Mouse (Mus musculus): Measurements from ENCODE around the gene Tbc1d1.

Tbc1d1 gene

DNA sequence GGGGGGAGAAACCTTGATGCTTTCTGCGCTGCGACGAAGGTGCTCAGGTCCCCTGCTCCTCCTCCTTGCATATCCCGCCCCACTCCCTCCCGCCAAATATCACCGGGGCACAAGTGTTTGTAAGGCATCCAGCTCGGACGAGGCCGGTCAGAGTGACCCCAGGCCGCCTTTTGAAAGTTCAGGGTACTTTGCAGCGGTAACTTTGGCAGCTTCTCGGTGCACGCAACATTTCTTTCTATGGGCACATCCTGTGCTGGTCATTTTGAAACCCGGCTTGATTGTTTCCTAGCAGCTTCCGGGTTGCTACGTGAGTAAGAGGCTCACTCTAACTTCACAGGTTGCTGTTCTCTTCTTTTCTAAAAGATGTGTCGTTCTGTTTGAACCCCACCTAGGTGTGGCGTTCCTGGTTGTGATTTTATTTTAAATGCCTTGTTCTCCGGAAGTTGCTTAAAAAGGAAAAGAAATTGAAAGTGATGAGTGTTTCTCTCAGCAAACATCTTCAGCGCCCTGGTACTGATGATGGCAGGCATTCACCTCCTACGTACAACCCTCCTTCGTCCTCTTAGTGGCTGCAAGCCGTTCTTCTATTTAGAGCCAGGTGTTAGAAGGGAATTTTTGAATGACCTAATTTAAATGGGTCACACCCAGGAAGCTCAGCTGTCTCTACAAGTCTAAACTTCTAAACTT is 4.7 kb downstream of the Tbc1d1 start:
- no peak for DNase-seq (ENCODE audit: low read depth, low spot score)

DNA sequence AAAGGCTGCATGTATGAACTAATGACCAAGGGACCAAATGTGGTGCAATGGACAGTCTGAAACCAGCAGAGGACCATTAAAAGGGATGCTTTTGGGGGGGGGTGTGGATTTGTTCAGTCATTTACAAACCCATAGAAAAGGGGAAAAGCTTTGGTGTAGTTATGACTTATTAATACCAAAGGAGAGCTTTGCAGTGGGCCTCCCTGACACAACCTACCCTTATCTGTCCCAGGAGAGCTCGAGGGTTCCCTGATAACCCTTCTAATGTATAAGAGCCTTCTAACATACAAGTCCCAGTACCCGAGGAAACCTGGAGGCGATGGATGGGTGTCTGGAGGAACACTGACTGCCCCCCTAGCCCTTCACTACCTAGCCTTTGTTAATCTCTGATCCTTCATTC is 5.8 kb downstream of the Tbc1d1 start:
- no peak for DNase-seq (ENCODE audit: low read depth, low spot score)

DNA sequence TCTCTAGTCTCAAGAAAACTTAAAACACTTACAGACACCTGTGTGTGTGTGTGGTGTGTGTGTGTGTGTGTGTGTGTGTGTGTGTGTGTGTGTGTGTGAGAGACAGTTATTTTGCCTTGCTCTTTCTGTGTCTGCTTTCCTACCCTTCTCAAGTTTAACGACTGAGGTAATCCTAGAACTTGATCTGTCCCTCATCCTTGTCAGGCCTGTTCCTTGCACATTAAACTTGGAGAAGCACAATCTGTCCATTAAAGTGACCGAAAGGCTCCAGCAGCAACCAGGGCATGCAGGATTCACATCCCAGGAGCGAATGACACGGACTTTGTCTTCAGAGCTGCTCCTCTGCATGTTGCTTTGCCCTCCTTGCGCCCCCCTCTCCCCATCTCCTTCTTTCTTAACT is 6.5 kb downstream of the Tbc1d1 start:
- DNase-seq (ENCODE audit: low read depth, low spot score), result no peak

DNA sequence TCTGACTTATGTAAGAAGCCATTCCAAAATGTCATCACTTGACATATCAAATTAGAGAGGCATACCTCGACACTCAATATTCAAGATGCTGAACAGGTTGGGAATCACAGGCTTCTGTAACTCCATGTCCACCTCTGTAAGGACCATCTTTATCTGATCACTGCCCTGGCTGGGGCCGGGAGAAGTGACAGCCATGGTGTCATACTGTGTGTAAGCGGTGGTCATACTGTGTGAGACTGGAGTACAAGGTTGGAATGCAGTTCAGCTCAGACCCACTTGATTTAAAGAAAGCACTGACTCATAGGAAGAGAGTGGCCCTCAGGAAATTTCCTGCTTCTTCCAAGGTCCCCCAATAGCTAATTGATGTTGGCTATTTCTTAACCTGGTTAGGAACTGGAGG is 8.3 kb downstream of the Tbc1d1 start:
- no peak for DNase-seq (ENCODE audit: low read depth, low spot score)

DNA sequence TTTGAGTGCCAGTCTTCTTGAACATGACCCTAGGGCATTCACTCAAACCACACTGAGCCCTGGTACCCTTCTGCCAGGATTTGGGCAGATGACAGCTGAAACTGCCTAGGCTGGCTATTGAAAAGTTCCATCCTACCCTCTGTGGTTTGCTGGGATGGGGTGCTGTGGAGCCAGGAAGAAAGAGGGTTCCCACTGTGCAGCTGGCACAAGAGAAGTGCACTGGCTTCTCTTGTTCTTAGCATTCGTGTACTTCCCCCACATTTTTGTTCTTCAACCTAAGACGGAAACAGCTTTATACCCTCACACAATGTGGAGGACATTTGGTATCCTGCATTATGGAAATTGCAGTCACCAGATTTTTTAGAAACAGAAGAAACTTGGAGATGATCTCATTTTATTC is 9.7 kb downstream of the Tbc1d1 start:
- DNase-seq (ENCODE audit: low read depth, low spot score), result no peak

DNA sequence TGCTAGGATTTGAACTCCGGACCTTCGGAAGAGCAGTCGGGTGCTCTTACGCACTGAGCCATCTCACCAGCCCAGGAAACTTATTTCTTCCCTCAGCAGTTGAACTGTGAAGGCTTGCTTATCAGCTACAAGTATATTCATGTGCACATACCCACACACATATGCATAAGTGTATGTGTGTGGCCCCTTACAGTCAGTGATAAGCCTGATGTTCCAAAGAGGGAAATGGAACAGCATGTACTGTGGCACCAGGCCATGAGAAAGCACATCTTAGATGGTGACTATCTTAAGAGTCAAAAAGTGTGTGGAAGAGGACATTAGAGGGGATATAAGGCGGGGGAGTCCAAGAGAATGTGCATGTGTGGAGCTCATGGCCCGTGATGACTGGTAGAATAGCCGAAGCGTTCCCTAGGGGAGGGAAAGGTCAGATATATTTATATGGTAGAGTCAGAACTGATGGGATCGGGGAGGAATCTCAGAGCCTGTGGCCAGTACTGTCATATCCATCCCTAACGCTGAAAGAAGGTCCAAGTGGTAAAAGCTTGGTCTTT is 13.0 kb downstream of the Tbc1d1 start:
- no peak for DNase-seq (ENCODE audit: low read depth, low spot score)

DNA sequence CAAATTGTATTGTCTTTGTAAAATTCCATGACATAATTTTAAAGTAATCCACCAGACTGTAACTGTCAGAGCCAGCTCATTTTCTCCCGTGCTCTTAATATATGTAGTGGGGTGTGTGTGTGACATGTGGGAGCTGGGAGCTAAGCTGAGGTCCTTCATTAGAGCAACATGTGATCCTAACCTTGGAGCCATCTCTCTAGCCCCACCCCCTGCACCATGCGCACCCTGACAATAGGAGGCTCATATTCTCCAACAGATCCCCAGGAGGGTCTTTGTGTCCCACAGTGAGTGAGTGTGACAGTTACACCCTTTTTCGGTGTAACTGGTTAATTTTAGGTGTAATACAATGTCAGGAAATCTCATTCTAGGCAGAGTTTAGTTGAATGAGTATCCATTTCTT is 16.8 kb downstream of the Tbc1d1 start:
- DNase-seq (ENCODE audit: low read depth, low spot score), result no peak

DNA sequence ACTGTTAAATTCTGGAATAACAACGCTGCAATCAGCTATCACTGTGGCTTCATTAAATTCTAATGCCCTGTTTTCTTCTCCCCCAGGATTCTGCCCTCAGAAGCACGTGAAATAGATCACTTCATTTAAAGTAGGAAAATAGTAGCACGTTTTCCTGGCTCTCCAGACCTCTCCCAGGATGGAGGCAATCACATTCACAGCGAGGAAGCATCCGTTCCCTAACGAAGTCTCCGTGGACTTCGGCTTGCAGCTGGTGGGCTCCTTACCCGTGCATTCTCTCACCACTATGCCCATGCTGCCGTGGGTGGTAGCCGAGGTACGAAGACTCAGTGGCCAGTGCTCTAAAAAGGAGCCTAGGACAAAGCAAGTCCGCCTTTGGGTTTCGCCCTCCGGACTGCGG is 17.2 kb downstream of the Tbc1d1 start:
- DNase-seq (ENCODE audit: low read depth, low spot score), result no peak

DNA sequence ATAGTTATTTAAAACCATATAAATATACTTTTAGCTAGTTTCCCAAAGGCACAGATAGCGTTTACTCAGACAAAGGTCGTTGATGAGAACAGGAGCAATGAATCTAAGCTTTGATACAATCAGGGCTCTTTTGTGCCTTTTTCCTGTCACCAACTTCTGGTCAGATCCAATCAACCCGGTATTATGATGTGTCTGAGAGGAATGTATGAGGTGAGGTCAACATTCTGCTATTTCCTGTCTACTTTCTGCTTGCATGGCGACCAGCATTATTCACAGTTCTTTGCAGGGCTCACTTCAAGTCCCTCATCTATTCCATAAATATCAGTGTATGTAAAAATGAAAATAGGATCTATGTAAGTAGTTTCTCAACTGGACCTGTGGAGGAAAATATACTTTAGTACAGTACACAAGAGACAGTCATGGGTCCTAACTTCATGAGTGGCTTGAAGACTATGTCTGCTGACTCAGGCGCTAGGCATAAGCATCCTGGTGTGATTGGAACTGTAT is 18.4 kb downstream of the Tbc1d1 start:
- DNase-seq (ENCODE audit: low read depth, low spot score), result no peak

DNA sequence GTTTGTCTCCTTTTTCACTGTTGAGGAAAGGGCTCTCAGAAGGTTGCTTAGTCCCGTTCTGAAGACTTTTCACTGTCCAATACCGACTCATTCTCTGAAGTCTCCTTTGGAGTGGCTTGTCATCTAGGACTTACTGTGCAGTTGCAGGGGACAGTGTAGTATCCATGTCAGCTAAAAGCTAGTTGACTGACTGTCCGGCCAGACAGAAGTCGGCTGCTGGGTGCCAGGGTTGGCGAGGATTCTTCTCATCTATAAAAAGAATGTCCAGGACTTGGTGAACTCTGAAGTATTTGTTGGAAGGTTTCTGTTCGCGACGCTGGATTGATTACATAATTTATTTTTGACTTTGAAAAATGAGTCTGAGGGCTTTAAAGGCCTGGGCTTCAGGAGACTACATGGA is 24.4 kb downstream of the Tbc1d1 start:
- DNase-seq (ENCODE audit: low read depth, low spot score), result no peak

DNA sequence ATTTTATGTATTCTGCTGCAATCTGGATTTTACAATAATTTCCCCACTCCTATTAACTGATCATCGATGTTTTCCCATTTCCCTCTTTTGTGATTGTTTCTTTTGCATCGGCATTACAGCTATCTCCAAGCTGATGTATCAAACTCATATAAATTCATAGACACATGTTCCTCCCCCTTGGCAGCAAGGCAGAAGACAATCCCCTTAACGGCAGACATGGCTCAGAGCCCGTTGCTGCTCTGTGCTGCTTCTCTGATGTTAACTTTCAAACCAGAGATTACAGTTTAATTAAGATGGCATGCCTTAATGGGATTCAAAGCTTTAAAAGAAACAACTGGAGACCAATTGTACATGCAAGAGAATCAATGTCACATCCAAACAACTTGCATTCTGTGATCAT is 27.6 kb downstream of the Tbc1d1 start:
- no peak for DNase-seq (ENCODE audit: low read depth, low spot score)

DNA sequence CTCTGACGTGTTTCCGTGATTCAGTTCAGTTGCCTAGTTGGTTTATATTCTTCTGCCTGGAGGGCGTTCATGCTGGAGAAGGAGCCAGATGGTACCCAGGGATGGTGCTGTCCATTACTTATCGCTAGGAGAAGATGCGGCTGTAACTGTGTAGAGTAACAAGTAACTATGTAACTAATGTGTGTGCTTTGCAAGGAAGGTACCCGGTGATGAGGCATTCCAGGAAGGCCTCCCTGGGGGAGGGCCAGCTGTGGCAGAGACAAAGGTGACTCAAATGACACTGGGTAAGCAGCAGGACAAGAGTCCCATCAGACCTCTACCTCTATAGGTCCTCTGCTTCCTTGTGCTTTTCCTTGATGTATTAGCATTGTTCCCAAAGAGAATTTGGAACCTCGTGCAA is 29.2 kb downstream of the Tbc1d1 start:
- DNase-seq (ENCODE audit: low read depth, low spot score), result no peak

DNA sequence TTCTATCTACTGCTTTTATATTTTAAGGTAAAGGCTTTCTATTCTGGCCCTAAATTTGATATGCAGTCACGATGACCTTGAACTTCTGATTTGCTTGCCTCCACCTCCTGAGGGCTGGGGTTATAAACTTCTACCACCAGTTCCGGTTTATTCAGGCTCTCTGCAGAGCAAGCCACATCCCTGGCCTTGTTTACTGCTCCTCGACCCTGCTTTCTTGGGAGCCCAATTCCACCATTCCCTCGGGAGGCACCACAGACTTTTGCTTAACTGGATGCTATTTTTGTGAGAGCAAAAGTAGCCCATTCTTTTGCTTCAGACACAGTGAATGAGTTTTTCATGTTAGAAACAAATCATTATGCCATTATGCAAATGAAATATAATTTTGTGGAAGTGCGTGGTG is 30.5 kb downstream of the Tbc1d1 start:
- DNase-seq (ENCODE audit: low read depth, low spot score), result no peak

DNA sequence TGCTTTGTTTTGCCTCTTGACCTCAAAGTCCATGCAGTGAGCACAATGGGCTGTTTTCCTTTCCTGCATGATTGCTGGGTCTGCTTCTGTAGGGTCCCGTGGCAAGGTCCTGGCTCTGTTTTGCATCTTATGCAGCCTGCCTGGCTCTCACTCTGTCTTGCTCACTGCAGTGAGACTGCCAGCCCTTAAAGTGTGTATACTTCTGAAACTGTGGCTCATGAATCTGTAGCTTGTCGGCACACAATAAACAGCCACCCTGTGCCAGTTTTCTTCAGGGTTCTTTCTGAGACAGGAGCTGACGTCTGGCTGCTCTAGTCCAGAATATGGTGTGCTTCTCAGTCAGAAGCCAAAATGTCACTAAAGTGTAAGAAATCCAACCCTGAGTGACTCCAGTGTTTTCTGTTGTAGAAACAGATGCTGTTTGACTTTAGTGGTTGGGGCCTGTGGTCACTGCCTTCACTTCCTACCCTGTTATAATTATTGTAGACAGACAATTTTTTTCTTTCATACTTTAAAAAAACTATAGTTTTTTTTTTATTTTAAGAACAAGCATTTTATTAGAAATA is 32.1 kb downstream of the Tbc1d1 start:
- DNase-seq (ENCODE audit: low read depth, low spot score), result no peak

DNA sequence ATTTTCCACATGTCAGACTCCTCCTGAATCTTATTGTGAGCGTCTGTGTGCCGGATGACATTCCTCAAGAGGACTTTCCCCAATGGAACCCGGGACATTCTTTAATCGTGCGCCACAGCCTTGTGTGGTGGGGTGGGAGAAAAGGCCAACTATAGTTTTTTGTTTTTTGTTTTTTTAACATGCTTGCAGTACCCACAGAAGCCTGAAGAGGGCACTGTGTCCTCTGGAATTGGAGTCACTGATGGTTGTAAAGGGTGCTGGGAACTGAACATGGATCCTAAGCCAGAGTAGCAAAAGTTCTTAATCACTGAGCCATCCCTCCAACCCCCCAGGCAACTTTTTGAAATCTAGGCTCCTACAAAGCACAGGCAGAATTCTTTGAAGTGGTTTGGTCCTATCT is 34.8 kb downstream of the Tbc1d1 start:
- DNase-seq (ENCODE audit: low read depth, low spot score), result no peak

DNA sequence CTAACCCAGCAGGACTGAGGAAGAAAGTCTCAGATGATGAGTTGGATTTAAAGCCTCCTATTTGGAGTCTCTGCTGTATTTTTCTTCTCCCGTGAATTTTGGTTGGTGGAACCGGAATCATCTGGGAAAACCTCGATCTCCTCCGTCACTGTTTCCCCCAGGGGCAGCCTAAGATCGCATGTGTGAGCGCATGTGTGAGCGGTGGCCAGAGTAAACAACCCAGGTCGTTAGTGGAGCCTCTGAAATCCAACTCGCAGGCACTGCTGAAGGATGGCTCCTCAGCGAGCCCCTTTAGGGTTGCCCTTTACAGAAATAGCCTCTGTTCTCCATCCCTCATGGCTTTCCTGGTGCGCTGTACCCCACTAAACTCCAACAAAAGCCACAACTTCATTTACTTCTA is 37.2 kb downstream of the Tbc1d1 start:
- DNase-seq (ENCODE audit: low read depth, low spot score), result no peak

DNA sequence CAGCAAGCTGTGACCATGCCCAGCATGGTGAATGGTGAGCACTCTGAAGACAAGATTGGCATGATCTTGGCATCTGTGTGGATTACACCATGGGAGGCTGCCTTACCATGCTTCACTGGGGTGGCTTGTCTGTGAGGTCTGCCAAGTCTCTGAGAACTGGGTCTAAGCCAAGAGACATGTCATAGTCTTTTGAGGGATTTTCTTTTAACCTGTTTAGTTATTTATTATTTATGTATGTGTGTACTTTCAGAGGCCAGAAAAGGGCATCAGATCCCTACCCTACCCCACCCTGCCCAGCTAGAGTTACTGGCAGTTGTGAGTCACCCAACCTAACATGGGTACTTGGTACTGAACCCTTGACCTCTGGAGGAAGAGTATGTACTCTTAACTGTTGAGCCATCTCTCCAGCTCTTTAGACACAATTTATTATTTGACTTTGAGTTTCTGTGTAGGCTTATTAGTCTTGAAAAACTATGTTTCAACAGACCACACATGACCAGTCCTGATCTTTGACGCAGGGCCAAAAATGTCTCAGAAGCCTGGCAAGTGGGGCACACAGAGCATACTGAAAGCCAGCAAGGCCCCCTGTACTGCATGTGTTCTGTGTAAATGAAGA is 40.3 kb downstream of the Tbc1d1 start:
- no peak for DNase-seq (ENCODE audit: low read depth, low spot score)

DNA sequence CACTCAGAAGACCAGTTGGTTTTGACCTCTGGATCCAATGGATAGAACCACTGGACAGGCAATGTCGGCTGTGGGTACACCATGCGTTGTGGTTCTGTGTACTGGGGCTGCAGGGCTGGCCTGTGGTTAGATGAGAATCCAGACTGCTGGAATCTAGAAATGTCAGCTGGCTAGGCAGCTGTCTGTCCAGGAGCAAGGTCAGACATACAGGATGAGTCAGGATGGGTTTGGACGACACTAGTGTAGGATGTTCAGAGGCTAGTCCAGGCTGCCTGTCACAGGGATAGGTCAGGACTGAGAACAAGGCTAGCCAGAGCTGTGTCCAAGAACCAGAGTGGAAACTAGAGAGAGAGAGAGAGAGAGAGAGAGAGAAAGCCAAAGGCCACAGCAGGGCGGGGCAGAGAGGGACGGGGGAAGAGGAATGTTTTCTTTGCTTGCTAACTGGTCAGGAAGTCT is 40.8 kb downstream of the Tbc1d1 start:
- DNase-seq (ENCODE audit: low read depth, low spot score), result no peak

DNA sequence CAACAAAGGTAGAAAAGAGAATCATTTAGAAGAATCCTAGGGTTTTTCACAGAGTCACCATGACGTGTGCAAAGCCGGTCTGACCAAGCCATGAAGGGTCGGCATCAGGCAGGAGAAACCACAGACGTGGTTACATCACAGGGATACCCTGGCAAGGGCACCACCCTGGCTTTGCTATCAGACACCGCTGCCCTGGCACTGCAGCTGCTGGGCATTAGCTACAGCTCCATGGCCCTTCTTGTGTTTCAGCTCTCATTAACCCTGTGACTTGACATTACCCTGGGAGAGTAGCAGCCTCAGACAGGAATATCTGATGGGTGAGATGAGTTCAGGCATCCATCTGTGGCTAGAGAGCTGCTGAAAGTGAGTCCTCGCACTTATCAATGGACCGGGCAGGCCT is 42.5 kb downstream of the Tbc1d1 start:
- no peak for DNase-seq (ENCODE audit: low read depth, low spot score)

DNA sequence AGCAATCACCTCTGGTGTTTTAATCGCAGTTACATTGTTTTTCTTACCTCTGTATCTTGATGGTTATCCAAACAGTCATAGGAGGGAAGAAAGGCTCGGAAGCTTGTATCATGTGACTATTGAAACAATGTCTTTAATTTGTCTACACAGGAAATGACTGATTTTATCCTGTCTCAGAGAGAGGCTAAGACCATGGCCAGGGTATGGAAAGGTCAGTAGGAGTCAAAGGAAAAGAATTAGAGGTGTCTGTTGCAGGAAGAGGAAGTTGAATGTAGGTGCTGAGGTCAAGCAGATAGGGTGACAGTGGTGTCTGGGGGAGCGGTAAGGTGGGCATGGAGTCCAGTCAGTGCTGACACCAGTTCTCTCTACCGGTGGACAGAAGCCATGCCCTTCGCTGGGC is 45.0 kb downstream of the Tbc1d1 start:
- DNase-seq (ENCODE audit: low read depth, low spot score), result no peak

DNA sequence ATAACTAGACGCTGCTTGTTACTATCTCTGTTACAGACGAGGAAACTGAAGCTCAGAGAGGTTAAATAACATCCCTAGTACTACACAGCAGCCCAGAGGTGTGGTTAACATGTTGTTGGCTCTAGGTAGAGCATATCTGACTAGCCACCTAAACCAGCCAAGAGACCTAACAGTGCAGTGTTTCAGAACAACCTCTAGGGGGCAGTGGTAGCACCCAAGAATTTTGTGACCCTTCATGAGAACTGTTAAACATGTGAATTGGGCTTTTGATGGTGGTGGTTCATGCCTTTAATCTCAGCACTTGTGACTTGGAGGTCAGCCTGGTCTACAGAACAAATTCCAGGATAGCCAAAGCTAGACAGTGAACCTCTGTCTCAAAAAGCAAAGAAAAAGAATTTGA is 46.2 kb downstream of the Tbc1d1 start:
- DNase-seq (ENCODE audit: low read depth, low spot score), result no peak

DNA sequence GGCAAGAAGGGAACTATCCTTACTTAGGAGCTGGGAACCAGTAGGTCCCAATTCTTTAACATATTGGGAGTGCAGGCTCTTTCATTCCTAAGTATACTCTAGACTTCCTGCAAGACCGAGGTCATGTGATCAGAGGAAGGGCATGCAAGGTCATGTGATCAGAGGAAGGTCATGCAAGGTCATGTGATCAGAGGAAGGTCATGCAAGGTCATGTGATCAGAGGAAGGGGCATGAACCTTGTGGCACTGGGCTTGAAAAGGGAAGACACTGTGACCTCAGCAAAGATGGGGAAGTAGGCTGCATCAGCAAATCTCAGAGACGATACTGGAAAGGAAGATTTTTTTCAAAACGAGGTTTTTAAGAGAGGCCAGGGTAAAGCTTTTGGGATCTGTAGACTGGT is 49.5 kb downstream of the Tbc1d1 start:
- DNase-seq (ENCODE audit: low read depth, low spot score), result no peak

DNA sequence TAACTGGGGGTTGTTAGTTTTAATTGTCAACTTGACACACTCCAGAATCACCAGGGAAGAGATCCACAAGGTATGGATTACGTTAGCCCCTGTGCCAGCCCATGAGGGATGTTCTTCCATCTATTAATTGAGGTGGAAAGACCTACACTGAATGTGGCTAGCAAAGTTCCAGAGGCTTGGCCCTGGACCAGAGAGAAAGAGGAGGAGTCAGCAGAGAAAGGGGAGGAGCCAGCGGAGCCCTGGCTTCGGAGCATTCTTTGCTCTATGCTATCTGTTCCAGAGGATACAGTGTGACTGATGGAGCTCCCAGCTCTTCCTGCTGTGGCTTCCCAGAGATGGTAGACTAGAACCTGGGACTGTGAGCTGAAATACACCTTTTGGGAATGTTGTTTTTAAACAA is 50.3 kb downstream of the Tbc1d1 start:
- no peak for DNase-seq (ENCODE audit: low read depth, low spot score)

Data from WW6 (cell line).